Mouse (Mus musculus) adrenal gland, adult 18-20 months (tissue): ENCODE measurements around the gene Lrrc29. TPM values are rescaled to one million over a fixed set of nuclear protein-coding genes. Genes with fewer than 3 reads are reported as not detected.

Source experiments
- DNase-seq, 2 experiments: peaks; one replicate each; pipeline ENCODE4 v3.0.0; 2021 to 2022; ENCODE audit warnings: low spot score in 2 of 2
- total RNA-seq, 2 experiments: library from RNA; stranded (reverse); gene quantifications; 1 replicate in 1 of 2; 2 replicates in 1 of 2; pipeline ENCODE4 v1.2.3; 2021

Lrrc29 gene
- total RNA-seq, 2 experiments from 2014 or later, result 3.1 to 3.8 TPM

- no peak for DNase-seq
Measured at GRCm38 (mm10) chr8:105345061-105345975, 19.2 kb upstream of the Lrrc29 start.

GRCm38 (mm10) chr8:105343791-105344574, 17.9 kb upstream of the Lrrc29 start:
- DNase-seq, result no peak

- DNase-seq, result no peak
Measured at GRCm38 (mm10) chr8:105342768-105343167, 16.7 kb upstream of the Lrrc29 start.

GRCm38 (mm10) chr8:105341399-105341798, 15.3 kb upstream of the Lrrc29 start:
- DNase-seq, result no peak

GRCm38 (mm10) chr8:105339886-105340635, 14.0 kb upstream of the Lrrc29 start:
- DNase-seq, result no peak

GRCm38 (mm10) chr8:105338992-105339391, 12.9 kb upstream of the Lrrc29 start:
- DNase-seq, result no peak

GRCm38 (mm10) chr8:105336373-105337130, 10.5 kb upstream of the Lrrc29 start:
- DNase-seq, result no peak

- no peak for DNase-seq
Measured at GRCm38 (mm10) chr8:105332523-105332922, 6.4 kb upstream of the Lrrc29 start.

- DNase-seq, result no peak
Measured at GRCm38 (mm10) chr8:105331931-105332330, 5.9 kb upstream of the Lrrc29 start.

- DNase-seq, result no peak
Measured at GRCm38 (mm10) chr8:105331469-105331868, 5.4 kb upstream of the Lrrc29 start.

GRCm38 (mm10) chr8:105330325-105330724, 4.2 kb upstream of the Lrrc29 start:
- DNase-seq, result no peak

GRCm38 (mm10) chr8:105326968-105327367, 890 bp upstream of the Lrrc29 start:
- DNase-seq, result no peak

- DNase-seq, result no peak
Measured at GRCm38 (mm10) chr8:105325641-105326093, 411 bp downstream of the Lrrc29 start.

GRCm38 (mm10) chr8:105323183-105323582, 2.9 kb downstream of the Lrrc29 start:
- DNase-seq, result no peak

- DNase-seq, result no peak
Measured at GRCm38 (mm10) chr8:105318662-105319190, 7.4 kb downstream of the Lrrc29 start.

- no peak for DNase-seq
Measured at GRCm38 (mm10) chr8:105317941-105318340, 8.1 kb downstream of the Lrrc29 start.

GRCm38 (mm10) chr8:105315073-105315769, 10.9 kb downstream of the Lrrc29 start:
- DNase-seq, result no peak

GRCm38 (mm10) chr8:105313622-105314402, 12.3 kb downstream of the Lrrc29 start:
- no peak for DNase-seq
